Mouse (Mus musculus): ENCODE results near the gene Znrf3.

Znrf3 gene

GRCm38 (mm10) chr11:5381226-5381625, 63.4 kb downstream of the Znrf3 start:
- DNase-seq, result no peak

DNA sequence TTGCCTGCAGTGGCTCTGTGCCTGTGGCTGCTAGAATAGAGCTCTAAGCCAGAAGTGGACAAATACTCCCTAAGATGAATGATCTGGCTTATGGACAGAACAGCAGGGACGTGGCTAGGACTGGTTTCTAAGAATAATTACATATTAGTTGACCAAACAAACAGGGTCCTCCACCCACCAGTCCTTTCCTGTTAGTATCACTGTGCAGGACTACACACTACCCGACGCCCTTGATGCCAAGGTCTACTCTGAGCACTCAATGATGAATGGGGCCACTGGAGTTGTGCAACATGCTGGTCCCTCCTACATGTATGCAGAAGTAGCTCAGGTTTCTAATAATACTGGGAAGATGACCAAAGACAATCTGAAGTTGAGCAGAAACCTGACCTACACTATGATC, 64.4 kb downstream of the Znrf3 start:
- no peak for DNase-seq

- no peak for DNase-seq
Measured at GRCm38 (mm10) chr11:5369176-5369575, 75.5 kb downstream of the Znrf3 start.

DNA sequence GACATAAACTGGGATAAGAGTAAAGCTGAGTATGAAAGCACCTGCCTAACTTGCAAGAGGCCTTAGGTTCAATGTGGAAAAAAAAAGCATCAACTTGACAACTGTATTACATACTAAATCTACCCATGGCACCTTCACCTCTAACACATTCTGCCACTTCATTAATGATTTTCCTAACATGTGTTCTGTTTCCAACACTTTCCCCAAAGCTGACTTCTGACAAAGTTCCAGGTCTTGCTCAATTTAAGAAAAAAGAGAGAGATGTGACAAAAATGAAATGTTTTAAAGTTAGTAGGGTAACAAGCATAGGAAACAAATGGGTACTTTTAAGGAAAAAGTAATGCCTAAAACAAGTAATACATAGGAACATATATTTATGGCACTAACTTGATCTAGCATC, 76.2 kb downstream of the Znrf3 start:
- DNase-seq, result no peak

DNA sequence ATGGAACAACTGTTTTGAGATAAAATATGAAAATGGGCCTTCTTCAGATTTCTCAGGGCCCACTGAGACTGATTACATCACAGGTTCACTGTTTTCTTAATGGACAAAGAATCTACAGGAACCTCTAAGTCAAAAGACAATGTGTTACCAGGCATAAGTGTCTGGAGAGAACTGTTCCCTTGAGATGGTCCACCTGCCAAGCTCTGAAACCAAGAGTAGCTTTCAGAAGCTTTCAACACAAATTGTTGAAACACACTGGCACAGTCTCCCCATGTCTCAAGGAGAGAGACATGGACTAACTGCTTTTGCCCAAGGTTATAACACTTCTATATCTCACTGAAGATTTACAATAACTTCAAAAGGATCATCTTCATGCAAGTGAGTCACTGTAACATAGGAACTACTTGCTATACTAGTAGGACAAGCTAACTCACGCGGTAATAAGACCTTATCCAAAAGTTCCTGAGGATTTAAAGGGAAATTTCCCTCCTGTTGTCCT, 89.3 kb downstream of the Znrf3 start:
- DNase-seq, result no peak

DNA sequence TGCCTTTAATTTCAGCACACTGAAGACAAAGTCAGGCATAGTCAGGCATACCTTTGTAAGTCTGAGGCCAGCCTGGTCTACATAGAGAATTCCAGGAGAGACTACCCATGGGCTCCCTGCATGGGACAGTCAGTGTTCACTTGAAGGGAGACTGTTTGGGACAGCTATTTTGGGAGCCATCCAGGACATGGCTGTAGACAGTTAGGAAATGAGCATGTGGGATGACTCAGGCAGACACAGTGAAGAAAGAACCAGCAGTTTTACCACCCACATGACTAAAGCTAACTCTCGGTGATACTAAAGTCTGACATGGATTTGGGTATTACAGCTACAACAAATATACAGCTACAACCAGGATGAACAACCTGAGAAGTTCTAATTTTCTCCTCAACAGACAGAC, 89.9 kb downstream of the Znrf3 start:
- DNase-seq, result no peak

DNA sequence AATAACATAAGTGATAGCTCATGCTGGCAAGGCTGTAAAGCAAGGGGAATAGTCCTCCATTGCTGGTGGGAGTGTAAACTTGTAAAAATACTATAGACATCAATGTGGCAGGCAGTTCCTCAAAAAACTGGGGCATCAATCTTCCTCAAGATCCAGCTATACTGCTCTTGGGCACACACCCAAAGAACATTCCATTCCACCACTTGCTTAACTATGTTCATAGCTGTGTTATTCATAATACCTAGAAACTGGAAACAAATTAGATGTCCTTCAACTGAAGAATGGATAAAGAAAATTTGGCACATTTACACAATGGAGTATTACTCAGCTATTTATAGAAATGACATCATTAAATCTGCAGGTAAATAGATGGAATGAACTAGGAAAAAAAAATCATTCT, 91.6 kb downstream of the Znrf3 start:
- no peak for DNase-seq

GRCm38 (mm10) chr11:5349483-5349882, 95.2 kb downstream of the Znrf3 start:
- DNase-seq, result no peak

DNA sequence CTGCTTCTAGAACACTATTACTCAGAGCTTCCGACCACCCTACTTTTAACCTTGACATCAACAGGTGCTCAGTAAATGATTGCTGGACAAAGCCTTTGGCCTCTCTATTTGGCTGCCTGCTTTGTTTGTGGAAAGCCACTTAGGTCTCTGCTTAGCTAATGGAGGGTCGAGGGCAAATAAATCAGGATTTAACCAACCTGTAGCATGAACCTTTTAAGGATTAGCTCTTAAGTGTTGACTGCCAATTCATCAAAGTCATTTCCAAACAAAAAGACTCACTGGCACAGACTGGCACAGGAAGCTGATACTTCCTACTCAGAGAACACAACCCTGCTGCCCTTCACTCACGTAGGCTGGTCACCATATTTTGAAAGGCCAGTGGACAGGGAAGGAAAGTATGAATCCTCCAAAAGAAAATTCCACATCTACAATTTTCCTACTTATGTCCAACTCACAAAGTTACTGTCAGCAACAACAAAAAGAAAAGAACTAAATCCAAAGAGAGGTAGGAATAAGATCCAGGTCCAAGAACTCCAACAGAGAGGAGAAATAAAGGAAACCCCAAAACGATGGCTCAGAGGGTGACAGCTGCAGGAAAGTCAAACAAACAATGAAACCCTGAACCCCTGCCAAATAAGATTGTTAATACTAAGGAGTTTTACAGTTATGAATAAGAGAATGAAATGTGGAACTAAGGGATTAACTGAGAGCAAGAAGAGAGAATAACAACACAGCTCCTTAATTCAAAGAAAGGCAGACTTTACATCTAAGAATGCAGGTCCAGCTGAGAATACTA, 97.6 kb downstream of the Znrf3 start:
- DNase-seq, result no peak

GRCm38 (mm10) chr11:5343748-5344147, 100.9 kb downstream of the Znrf3 start:
- no peak for DNase-seq

- no peak for DNase-seq
Measured at GRCm38 (mm10) chr11:5339732-5340131, 104.9 kb downstream of the Znrf3 start.

GRCm38 (mm10) chr11:5336852-5337251, 107.8 kb downstream of the Znrf3 start:
- DNase-seq, result no peak

DNA sequence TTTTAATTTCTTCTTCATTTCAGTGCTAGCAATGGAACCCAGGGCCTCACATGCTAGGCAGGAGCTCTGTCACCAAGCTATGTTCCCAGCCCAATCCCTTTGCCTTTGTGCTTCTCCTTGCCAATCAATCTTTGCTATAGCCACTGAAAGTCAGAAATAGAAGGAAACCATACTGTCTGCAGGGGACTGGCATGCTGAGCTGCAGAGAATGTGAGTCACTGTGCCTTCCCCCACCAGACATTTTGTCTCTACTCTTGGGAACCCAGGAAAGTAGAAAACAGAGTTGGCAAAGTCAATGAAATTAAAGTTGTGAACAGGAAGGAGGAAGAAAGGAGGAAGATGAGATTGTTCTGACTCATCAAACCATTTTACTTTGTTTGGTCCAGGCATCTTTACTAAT, 108.4 kb downstream of the Znrf3 start:
- no peak for DNase-seq

GRCm38 (mm10) chr11:5330851-5331250, 113.8 kb downstream of the Znrf3 start:
- no peak for DNase-seq

- DNase-seq, result no peak
Measured at GRCm38 (mm10) chr11:5327693-5328092, 117.0 kb downstream of the Znrf3 start.

- no peak for DNase-seq
Measured at GRCm38 (mm10) chr11:5326252-5326651, 118.4 kb downstream of the Znrf3 start.

DNA sequence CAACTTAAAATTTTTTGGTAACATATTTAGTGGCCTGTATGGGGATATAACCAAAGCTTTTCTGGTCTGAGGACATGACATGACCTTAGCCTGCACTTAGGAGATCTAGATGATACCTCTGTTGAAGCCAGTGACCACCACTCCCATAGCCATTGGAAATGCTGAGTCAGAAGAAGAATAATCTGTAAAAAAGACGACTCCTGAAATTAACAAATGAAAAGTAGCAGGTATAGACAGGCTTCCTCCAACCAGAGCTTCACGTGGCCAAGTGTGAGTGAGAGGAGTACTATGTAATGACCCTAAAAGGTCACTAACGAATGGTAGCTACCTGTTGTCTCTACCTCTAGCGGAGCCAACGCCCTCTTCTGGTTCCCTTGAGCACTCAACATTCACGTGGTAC, 119.4 kb downstream of the Znrf3 start:
- DNase-seq, result no peak

DNA sequence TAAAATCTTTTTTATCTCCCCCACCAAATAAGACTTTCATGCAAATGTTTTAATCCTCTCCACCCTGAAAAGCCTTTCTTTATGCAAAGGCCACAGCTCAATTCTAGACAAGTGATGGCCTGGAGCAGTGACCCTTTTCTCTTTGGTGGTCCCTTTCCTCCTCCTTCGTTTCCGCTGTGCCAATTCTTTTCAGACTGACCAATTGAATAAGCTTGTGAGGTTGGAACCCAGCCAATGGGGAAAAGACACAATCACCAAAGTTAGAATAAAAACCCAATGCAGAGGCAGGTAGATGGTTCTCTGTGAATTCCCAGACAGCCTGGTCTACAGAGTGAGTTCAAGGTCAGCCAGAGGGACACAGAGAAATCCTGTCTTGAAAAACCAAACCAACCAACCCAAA, 120.4 kb downstream of the Znrf3 start:
- DNase-seq, result peak; percentile 28

DNA sequence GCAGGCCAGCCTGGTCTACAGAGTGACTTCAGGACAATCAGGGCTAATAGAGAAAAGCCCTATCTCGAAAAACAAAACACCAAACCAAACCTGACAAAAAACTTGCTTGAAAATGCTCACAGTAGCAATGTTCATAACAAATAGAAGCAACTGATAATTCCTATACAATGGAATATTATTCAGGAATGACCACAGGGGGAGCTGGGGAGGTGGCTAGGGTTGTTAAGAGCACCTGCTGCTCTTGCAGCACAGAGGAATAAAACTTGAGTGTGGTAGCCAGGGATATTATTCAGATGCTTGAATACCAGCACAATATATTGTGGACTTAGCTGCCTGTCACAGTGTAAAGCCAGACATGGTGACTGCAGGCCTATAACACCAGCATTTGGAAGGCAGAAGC, 123.0 kb downstream of the Znrf3 start:
- peak; percentile 15 for DNase-seq

DNA sequence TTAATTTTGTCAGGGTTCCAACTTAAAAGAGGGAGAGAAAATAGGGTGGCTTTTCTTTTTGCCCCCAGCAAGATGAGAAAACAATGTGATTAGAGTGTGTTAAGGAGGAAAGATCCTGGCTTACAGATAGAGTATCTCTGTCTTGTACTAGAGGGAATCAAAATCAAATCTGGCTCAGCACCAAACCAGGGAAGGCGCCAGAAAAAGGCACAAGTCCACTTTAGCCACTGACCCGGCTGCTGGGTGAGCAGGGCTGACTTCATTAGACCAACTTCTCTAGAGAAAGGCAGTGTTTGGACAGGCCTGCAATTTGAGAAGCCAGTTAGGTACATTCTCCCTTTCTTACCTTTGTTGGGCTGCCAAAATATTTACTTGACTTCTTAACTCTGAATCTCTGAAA, 125.7 kb downstream of the Znrf3 start:
- DNase-seq, result no peak

GRCm38 (mm10) chr11:5318035-5318775, 126.4 kb downstream of the Znrf3 start:
- DNase-seq, result peak; percentile 68

- peak; percentile 72 for DNase-seq
Measured at GRCm38 (mm10) chr11:5314796-5315195, 129.9 kb downstream of the Znrf3 start.

GRCm38 (mm10) chr11:5314330-5314741, 130.3 kb downstream of the Znrf3 start:
- DNase-seq, result no peak
